Mouse (Mus musculus): Measurements from ENCODE around the gene Nrg3. TPM values are rescaled to one million over a fixed set of nuclear protein-coding genes. Genes with fewer than 3 reads are reported as not detected.
"Not testable (repeated sequence)": the region's sequence is repeated elsewhere in the genome, so short reads cannot be mapped to it uniquely, and the experiment has no call there.

Gene Nrg3
- total RNA-seq, 2 experiments from 2014 or later: 59.2 to 60.6 TPM

- DNase-seq (ENCODE audit: low spot score in 2 of 2): no peak
Measured at GRCm38 (mm10) chr14:38629671-38630070, 843.2 kb downstream of the Nrg3 start.

- DNase-seq (ENCODE audit: low spot score in 2 of 2): no peak
Measured at GRCm38 (mm10) chr14:38628862-38629619, 843.8 kb downstream of the Nrg3 start.

GRCm38 (mm10) chr14:38616969-38617368 is 855.9 kb downstream of the Nrg3 start:
- DNase-seq (ENCODE audit: low spot score in 2 of 2): no peak

GRCm38 (mm10) chr14:38597735-38598134 is 875.2 kb downstream of the Nrg3 start:
- DNase-seq (ENCODE audit: low spot score in 2 of 2): no peak

GRCm38 (mm10) chr14:38594297-38594696 is 878.6 kb downstream of the Nrg3 start:
- no peak for DNase-seq (ENCODE audit: low spot score in 2 of 2)

GRCm38 (mm10) chr14:38576796-38577195 is 896.1 kb downstream of the Nrg3 start:
- DNase-seq (ENCODE audit: low spot score in 2 of 2): no peak

GRCm38 (mm10) chr14:38568184-38568583 is 904.7 kb downstream of the Nrg3 start:
- no peak for DNase-seq (ENCODE audit: low spot score in 2 of 2)

GRCm38 (mm10) chr14:38566182-38566581 is 906.7 kb downstream of the Nrg3 start:
- no peak for DNase-seq (ENCODE audit: low spot score in 2 of 2)

- DNase-seq (ENCODE audit: low spot score in 2 of 2): no peak
Measured at GRCm38 (mm10) chr14:38554636-38555035, 918.3 kb downstream of the Nrg3 start.

- DNase-seq (ENCODE audit: low spot score in 2 of 2): no peak
Measured at GRCm38 (mm10) chr14:38547257-38547656, 925.6 kb downstream of the Nrg3 start.

GRCm38 (mm10) chr14:38535181-38535580 is 937.7 kb downstream of the Nrg3 start:
- DNase-seq (ENCODE audit: low spot score in 2 of 2): no peak

GRCm38 (mm10) chr14:38533495-38533894 is 939.4 kb downstream of the Nrg3 start:
- DNase-seq (ENCODE audit: low spot score in 2 of 2): no peak

- DNase-seq (ENCODE audit: low spot score in 2 of 2): no peak
Measured at GRCm38 (mm10) chr14:38516232-38516631, 956.7 kb downstream of the Nrg3 start.

GRCm38 (mm10) chr14:38509016-38509415 is 963.9 kb downstream of the Nrg3 start:
- DNase-seq (ENCODE audit: low spot score in 2 of 2): no peak

- no peak for DNase-seq (ENCODE audit: low spot score in 2 of 2)
Measured at GRCm38 (mm10) chr14:38494970-38495369, 977.9 kb downstream of the Nrg3 start.

GRCm38 (mm10) chr14:38447086-38447485 is 1025.8 kb downstream of the Nrg3 start:
- DNase-seq (ENCODE audit: low spot score in 2 of 2): no peak

- no peak for DNase-seq (ENCODE audit: low spot score in 2 of 2)
Measured at GRCm38 (mm10) chr14:38444788-38445187, 1028.1 kb downstream of the Nrg3 start.

GRCm38 (mm10) chr14:38433793-38434589 is 1038.9 kb downstream of the Nrg3 start:
- DNase-seq (ENCODE audit: low spot score in 2 of 2): no peak

- DNase-seq (ENCODE audit: low spot score in 2 of 2): no peak
Measured at GRCm38 (mm10) chr14:38374660-38375059, 1098.2 kb downstream of the Nrg3 start.

- no peak for DNase-seq (ENCODE audit: low spot score in 2 of 2)
Measured at GRCm38 (mm10) chr14:38340967-38341366, 1131.9 kb downstream of the Nrg3 start.

GRCm38 (mm10) chr14:38322841-38323240 is 1150.0 kb downstream of the Nrg3 start:
- DNase-seq (ENCODE audit: low spot score in 2 of 2): not testable (repeated sequence)

- DNase-seq (ENCODE audit: low spot score in 2 of 2): no peak
Measured at GRCm38 (mm10) chr14:38320619-38321340, 1152.1 kb downstream of the Nrg3 start.
